Mouse (Mus musculus) frontal cortex, adult 2 months (tissue): ENCODE results near the gene Ciart. TPM values are rescaled to one million over a fixed set of nuclear protein-coding genes. Genes with fewer than 3 reads are reported as not detected.
A peak's percentile ranks its signal among the peaks of the same experiment; 100 is the strongest.
"Not testable (repeated sequence)": the region's sequence is repeated elsewhere in the genome, so short reads cannot be mapped to it uniquely, and the experiment has no call there.

Experiments used
- DNase-seq, 2 experiments: peaks; one replicate each; pipeline ENCODE4 v3.0.0; 2022; ENCODE audit warnings: low spot score in 1 of 2; ENCODE audit errors: extremely low spot score in 1 of 2
- polyA plus RNA-seq: library from polyadenylated mRNA; depleted of rRNA; stranded (reverse); fragments of >200 nt; gene quantifications from 2 replicates; pipeline ENCODE4 v1.2.3, GENCODE M21; 2012

The Ciart gene
- polyA plus RNA-seq, 1 experiment, result 37.2 TPM

DNA sequence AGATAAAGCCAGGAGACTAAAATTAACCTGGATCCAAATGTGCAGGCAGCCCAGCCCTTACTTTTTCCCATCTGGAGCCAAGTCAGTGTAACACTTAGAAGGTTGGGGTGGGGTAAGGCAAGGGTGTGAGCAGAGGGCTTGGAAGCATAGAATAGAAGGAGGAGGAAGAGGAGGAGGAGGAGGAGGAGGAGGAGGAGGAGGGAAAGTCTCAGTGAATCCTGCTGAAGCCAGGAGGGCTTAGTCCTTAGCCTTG lies 20.2 kb upstream of the Ciart start:
- DNase-seq, result no peak

DNA sequence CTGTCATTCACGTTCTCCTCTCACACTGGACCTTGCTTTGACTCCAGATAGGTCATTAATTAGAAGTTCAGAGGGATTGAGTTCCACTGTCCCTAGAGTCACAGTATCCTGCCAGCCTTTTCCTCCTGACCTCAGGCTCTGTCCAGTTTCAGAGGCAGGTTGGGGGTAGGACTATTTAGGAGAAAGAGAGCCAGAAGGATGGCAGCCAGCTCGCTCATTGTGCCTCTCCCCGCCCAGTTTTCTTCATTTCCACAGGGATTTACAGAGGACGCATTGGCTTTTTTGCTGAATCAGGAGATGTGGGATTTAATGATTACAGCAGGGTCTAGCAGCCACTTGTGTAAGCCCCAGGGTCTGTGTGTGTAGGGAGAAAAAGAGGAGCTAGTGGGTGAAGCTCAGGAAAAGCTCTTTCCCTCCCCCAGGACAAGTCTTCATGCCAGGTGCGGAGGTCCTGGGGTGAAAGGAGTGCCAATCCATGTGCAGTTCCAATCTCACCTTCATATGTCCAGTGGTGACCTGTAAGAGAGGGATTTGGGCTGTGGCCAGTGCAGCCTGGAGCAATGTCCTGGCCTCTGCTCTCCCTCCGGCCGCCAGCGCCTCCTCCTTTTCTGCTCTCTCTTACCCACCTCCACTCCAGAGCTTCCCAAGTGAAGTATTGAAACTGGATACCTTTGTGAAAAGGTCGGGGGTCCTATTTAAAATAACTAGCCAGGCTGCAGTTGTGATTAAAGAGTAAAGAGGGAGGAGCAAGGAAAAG lies 19.7 kb upstream of the Ciart start:
- no peak for DNase-seq

DNA sequence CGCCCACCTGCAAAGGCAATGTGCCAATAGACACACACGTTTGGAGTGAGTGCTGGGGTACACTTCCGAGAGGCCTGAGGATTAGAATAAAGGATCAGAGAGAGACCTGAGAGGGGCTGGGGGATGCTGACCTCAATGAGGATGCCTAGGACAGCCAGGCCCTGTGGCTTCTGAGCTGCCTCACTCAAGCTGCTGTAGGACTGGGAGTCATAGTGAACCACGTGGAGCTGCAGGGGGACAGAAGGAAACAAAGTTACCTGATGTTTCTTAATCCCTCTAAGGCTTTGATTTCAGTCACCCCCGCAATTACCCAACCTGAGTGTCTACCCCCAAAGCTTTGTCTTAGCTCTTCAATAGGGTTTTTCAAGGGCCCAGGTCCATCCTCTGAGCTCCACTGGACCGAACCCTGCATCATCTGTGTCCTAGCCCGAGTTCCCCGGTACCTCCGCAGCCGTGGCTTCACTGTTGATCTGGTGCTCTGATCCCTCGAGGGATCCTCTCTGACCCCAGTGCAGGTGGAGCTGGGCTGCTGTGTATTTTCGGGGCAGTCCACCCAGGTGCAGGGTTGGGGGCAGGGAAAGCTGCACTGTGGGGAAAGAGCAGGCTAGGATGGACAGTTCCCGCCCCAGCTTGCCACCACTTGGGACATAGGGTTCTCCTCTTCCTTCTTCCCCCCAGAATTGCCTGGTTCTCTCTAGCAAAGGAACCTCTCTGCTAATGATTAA lies 17.9 kb upstream of the Ciart start:
- DNase-seq, result no peak

DNA sequence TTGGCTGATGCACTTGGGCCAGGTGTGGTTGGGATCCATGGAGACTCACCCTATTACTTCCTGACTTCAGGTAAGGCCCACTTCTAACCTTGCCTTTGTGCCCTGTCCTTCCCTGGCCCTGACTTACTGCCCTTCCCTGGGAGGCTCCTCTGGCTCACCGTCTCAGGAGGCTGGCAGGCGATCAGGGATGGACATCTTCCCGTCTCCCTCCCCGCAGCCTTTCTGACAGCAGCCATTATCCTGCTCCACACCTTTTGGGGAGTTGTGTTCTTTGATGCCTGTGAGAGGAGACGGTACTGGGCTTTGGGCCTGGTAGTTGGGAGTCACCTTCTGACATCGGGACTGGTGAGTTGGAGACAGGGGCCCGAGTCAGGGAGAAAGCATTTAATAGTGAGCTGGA lies 13.4 kb upstream of the Ciart start:
- DNase-seq, result not testable (repeated sequence)

DNA sequence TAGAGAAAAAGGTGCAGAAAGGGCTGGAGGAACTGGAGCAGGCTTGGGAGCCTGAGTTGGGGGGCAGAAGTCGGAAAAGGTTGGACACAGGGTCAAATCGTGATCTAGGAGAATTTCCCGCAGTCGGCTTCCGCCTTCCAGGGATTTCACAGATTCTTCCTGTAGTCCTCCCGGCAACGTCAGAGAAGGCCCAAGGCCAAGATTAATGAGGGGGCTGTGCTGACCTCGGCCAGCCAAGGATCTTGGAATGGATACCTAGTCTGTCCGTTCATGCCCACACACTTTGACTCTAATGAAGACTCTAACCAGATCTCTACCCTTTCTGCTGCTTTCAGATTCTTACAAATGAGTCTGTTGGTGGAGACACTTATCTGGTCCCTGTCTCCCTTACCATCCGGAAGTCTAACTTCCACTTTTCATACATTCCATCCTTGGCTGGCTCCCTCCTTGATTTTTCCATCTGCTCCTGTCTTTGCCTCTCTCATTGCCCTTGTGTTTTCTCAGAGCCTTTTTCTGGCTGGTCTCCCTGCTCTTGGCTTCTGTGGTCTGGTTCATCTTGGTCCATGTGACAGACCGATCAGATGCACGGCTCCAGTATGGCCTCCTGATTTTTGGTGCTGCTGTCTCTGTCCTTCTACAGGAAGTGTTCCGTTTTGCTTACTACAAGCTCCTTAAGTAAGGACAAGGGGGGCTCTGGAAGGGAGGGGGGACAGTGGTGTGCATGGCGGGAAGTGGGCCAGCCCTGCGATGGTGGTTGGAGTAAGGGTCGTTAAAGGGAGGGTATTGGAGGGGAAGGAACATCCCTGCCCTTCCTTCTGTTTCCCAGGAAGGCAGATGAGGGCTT lies 12.5 kb upstream of the Ciart start:
- peak in 1 of 2 experiments; percentile 50 for DNase-seq

DNA sequence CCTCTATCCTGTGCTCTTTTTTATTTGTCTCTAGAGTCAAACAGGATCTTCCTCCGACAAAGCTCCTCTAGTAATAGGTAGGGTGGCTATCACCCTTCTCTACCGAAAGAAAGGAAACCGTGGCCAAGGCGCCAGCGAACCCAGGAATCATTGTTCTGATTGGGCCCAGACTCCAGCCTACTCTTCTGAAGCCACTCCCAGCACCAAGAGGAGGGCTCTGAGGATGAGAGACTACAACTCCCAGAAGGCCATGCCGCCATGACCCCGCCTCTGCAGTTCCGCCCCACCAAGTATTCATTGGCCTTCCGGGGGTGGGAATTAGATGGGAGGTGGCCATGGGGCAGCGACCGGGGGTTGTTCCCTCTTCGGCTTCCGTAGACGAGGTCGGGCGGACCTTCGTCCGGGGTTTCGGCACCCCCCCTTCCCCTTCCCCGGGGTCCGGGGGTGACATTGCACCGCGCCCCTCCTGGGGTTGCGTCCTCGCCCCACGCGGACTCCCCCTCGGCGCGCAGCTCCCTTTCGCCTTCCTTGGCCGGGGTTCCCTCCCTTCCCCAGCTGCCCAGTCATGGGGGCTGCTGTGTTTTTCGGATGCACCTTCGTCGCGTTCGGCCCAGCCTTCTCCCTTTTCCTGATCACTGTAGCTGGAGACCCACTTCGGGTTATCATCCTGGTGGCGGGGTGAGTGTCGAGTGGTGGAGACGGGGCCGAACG lies 11.7 kb upstream of the Ciart start, which contains the start of gene Aph1a:
Gene Aph1a (plus strand): TSS at position 364 of the 711 bp plus-strand sequence.
- peak; percentile 97 for DNase-seq

DNA sequence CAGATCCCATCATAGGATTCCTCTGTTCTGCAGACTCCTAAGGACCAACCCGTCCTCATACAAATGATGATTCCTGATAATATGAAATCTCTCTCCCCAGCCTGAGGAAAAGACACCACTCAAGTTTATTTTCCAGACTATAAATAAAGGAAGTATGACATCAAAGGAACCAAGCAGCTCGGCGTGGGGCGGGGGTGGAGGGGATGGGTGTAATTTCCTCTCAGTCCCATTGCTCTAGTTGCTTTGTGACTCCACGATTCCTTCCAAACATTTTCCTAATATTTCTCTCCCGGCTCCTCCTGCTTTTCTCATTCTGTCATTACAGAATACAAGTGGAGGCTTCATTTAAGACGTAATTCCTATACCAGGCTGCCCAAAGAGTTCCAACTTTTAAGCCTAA lies 11.1 kb upstream of the Ciart start:
- no peak for DNase-seq

DNA sequence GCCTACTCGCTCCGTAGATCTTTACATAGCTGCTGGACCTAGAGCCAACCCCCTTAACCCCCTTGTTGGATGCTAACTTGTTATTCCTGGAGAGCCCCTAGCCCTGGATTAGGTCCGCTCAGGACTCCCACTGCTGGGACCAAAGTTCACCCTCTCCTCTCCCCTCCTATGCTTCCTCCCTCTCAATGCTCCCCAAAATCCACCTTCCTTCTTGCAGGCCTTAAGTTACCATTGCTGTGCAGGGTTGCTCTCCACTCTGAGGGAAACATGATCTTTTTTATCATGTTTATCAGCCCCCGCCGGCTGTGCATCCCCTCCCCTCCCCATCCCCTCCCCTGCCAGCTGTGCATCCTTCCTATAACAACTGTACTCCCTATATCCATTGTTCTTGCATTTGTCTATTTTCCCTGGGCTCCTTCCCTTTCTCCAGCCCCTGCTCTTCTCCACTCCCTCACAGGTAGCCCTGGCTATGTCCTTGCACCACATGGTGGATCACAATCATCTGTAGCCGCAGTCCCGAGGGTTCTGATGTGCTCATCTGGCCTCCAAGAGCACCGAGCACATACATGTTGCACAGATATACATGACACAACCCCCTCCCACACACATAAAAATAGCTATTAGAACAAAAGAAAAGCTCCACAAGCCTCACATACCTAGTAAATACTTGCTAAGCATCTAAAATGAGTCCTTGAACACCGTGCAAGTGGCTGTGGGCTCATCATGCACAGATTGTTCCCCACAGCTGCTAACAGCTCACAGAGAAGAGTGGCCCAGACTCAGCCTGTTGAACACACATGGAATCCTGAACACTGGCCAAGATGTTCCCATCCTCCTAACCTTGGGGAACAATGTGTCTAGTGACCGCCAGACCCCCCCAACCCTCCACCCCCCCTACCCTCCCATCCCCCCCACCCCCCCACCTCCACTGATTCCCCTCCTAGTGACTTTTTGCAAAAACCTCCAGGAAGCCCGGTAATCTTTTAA lies 10.3 kb upstream of the Ciart start:
- no peak for DNase-seq

DNA sequence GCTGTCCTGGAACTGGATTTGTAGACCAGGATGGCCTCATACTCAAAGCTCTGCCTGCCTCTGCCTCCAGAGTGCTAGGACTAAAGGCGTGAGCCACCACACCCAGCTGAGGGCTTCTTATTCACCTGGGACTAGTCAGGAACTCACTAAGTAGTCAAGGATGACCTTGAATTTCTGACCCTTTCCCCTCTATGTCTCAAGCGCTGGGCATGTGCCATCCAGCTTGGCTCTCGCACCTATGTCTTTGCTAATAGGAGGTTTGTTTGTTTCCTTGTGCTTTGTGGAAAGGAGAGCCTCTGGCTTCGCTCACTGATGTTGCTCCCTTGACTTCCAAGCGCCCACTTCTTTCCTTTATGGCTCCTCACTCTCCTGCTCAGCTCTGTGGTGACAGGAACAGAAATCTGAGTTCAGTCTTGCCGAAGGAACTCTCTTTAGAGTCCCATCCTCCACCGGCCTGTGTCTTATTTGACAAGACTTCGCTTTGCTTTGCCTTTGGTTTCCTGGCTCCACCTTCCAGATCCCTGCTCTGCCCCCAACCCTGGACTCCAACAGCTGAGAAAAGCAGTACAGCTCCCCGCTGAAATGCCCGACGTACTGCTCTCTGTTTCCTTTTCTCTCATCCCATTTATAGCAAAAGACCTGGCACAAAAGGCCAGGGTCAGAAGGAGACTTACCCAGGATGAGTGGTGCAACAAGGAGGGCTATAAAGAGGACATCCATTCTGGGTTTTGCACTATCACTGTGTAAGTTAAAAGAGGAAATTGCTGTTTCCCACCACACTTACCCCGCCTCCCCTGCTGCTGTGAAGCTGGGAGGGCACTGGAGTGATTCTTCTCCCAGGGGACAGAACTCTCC lies 9.4 kb upstream of the Ciart start, which contains the start of gene BC028528:
Gene BC028528 (minus strand): TSS at position 795 of the 855 bp plus-strand sequence.
- DNase-seq, result no peak

DNA sequence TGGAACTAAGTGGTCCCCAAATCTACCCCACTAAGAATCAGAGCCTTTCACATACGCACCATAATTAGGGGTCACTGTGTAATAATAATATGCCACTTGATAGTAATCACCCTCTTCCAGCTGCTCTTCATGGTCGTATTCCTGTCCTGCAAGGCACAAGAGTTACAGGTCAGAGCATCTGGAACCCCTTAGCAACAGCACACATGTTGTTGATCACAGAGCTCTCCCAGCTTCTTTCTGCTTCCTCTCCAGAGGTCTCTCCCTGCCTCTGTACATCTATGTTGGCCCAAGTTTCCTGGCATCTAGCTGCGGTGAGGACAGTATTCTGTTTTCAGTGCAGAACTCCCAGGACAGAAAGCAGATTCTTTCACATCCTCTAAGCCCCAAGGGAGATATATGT lies 7.6 kb upstream of the Ciart start:
- no peak for DNase-seq

DNA sequence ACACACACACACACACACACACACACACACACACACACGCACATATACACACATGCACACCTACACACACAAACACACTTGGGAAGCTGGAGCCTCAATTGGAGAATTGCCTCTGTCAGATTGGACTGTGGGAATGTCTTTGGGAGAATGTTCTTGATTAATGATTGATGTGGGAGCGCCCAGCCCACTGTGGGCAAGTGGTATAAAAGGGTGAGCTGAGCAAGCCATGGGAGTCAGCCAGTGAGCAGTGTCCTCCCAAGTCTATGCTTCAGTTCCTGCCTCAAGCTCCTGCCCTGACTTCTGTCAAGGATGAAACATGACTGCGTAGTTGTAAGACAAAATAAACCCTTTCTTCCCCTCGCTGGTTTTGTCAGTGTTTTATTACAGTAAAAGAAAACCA lies 5.5 kb upstream of the Ciart start:
- no peak for DNase-seq

DNA sequence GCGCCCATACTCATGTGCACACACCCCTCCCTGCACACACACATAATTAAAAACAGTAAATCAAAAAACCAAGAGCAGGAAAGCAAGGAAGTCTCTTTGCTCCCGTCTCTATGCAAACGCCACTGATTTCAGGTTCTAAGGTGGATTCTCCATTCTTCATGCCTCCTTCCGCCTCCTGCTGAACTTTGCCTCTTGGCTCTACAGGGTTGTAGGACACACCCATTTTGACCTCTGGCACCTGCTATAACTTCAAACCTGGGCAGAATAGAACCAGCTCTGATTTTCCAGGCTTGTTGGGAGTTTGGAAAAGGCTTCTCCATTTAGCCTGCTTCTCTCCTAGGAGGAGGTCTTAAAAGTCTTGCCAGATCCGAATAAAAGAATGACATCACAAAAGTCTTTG lies 2.3 kb upstream of the Ciart start:
- no peak for DNase-seq

DNA sequence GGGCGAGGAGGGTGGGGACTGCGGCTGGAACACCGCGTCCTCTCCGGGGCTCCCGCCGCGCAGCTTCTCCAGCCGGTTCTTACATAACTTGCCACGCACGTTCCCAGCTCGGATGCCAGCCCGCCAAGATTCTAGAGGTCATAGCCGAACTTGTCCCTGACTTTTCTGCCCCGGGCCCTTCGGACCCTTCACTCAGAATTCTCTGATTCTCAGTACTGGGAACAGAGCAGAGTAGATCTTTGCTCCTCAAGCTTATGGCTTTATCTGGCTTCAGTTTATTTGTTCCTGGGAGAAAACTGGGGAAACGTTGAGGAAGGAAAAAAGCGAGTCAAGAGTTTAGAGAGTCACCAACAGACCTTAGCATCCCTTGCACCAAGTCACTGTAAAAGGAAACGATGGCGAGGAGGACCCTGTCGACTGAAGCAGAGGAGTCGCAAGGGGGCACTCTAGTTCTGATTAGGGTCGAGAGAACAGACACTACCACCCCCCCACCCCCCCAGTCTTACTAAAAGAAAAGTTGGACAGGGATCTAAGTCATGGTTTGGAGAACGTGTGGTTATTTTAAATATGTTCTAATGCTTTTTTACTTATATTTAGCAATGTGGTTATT lies 870 bp upstream of the Ciart start:
- DNase-seq, result peak; percentile 56 to 82

DNA sequence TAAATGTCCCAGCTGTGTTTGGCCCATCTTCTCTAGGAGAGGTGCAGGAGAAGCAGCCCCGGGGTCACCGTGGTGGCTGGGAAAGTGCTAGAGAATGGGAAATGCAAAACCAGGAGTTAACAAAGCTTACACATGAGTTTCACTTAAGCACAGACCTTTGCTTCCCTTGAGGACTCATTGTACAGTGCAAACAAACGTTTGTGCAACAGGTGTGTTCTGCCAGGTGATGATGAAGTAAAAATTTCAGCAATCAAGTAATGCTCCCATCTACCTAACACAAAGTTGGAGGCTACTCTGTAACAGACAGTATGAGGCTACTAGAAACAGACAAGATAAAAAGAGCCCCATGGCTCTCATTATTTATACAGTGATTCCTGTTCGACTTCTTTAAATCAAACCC lies 3.0 kb downstream of the Ciart start:
- DNase-seq, result no peak

DNA sequence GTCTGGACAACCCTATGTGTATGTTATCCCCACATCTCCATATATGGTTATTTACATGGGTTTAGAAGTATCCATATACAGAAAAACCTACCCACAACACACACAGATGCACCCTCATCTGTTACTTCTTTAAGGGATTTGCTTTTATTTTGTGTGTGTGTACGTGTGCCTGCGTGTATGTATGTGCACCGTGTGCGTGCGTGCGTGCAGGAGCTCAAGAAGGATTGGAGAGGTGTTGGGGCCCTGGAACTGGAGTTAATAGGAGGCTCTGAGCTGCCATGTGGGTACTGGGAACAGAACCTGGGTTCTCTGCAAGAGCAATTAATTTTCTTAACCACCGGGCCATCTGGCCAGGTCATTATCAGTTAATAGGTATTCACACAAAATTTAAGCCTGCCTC lies 10.0 kb downstream of the Ciart start:
- no peak for DNase-seq

DNA sequence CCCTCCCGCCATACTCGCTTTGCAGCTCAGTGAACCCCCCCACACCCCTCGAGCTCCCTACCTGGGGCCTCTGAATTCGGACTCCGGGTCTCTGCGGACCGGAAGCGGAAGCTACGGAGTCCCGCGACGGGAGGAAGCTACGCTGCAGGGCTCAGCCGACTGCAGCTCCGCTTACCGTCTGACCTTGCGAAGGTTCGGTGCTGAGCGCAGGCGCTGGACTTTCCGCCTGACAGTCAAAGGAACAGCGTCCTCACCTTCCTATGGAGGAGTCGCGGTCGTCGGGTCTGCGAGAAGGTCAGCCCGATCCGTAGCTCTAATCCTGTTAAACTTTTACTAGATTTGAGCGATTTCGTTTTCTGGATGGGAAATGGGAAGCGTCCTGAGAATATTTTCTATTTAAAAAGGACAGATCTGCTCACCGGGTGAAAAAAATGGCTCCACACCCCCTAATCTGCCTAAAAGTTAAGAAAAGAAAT lies 10.6 kb downstream of the Ciart start, which contains the start of gene Mrps21:
Gene Mrps21 (minus strand): TSS at position 128 of the 476 bp plus-strand sequence.
- peak; percentile 75 to 89 for DNase-seq

DNA sequence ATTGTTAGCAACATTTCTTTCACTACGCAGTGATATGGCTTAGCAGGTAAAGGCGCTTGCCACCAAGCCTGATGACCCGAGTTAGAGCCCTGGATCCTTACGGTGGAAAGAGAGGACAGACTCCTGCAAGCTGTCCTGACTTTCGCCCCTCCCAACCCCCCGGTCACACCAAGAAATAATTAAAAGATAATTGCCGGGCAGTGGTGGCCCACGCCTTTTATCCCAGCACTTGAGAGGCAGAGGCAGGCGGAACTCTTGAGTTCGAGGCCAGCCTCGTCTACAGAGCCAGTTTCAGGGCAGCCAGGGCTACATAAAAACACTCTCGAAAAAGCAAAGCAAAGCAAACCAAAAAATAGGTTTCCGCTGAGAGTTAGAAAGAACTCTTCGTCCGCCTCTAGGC lies 11.1 kb downstream of the Ciart start:
- DNase-seq, result no peak

DNA sequence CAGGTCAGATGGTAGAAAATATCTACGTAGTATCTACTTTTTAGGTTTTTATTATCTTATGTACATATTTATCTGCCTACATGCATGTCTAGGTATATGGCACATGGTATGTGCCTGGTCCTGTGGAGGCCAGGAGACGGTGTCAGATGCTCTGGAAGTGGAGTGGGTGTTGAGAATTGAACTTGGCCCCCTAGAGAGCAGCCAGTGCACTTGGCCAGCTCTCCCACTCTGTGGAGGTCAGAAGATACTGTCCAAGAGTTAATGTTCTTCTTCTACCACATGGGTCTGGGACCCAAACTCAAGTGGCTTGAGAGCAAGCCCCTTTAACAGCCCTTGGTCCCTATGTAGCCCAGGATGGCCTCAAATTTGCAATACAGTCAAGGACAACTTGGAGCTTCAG lies 14.6 kb downstream of the Ciart start:
- no peak for DNase-seq
